Mouse (Mus musculus): ENCODE measurements at regions not wholly inside any gene's neighbourhood (a gene's known extent, or its start where the extent isn't known, plus 50 kb on each side); places are given as distances from the start of the nearest gene placed in this dataset.

- TF ChIP-seq CTCF (IDR thresholded peaks at IDR 0.05; ENCODE audit: low read depth), result no peak
- no peak for TF ChIP-seq EP300 (IDR thresholded peaks at IDR 0.05; ENCODE audit: low read depth)
Measured at GRCm38 (mm10) chr17:61291129-61291528, 1590.0 kb downstream of the Efna5 start.
